Mouse (Mus musculus) effector memory CD4-positive, alpha-beta T cell, adult 7 months (primary cell): ENCODE results near the gene Olfr435. TPM values are rescaled to one million over a fixed set of nuclear protein-coding genes. Genes with fewer than 3 reads are reported as not detected.

Experiments
- polyA plus RNA-seq: library from polyadenylated mRNA; unstranded; fragments of 100-300 nt; shearing (Covaris generic); gene quantifications from one replicate; pipeline ENCODE4 v1.2.1, GENCODE M21; 2017

Gene Olfr435
- polyA plus RNA-seq, result not detected

DNA sequence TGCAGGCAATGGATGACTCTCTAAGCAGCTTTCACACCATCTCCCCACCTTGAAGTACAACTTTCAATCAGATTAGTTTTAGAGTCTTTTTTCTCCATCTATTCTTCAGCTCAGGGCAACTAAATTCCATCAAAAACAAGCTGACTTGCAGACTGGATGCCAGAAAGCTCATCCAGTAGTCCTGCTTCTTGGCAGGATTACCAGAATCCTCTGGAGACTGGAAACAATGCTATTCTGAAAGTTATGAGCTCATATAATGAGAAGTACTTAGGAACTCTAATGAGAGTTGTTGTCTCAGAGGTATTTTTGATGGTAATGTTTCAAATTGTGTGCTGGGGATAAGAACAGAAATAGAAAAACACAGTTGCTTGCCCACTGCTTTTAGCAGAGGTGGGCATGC is at the start of gene Olfr435:
Gene Olfr435, plus strand, starts transcription at position 366 of the 400 bp plus-strand sequence.

DNA sequence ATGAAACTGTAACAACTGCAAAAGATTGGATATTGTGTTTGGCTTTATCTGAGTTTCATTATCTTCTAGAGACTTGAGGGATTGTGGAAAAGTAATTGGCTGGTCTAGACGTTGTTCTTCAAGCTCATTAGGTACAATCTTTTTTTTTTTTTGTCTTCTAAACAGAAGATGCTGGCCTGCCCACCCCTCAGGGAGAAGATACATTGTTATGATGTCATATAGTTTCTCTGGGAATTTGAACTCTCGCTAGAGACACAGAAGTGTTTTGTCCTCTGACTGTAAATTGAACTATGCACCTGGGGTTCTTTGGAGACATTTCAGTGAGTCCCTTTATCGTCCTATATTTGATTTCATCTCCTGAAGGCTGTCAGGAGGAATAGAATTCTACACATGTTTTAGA is 34.0 kb upstream of the Olfr435 start, which contains the start of gene Olfr437:
Gene Olfr437, plus strand, starts transcription at position 301 of the 400 bp plus-strand sequence.

DNA sequence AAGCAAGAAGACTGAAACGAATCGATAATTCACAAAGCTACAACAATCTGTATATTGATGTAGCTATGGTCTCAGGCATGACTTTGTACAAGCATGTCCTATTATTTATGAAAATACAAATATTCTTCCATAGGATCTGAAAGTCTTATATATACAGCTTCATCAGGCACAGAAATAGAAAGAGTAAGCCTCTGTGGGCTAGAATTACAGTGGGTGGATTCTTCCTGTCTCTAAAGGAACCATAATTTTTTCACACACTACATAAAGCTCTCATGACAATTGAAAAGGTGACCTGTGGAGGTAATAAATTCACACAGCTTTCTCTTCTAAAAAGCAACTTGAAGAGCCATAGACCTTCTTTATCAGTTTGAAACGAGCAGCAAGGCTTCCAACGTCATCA is 25.1 kb upstream of the Olfr435 start, which contains the start of gene Olfr13:
Gene Olfr13, plus strand, starts transcription at position 301 of the 400 bp plus-strand sequence.

DNA sequence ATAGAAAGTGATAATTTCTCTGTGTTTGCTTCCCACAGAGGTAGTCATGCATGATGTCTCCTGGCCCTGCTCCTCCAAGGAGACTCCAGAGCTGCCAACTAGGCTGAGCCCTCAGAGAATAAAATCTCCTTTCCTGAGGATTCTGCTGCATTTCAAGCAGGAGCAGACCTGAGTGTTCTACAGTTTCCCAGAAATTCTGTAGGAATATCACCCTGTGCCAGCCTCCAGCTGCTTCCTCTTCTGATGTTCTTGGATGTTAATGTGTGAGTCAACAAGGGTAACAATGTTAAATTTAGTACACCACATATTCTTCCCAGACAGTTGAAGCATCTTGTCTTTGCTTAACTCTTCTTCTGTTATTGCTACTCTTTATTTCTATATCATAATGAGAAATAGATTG is 15.9 kb downstream of the Olfr435 start, which contains the start of gene Olfr434:
Gene Olfr434, plus strand, starts transcription at position 149 of the 400 bp plus-strand sequence.

DNA sequence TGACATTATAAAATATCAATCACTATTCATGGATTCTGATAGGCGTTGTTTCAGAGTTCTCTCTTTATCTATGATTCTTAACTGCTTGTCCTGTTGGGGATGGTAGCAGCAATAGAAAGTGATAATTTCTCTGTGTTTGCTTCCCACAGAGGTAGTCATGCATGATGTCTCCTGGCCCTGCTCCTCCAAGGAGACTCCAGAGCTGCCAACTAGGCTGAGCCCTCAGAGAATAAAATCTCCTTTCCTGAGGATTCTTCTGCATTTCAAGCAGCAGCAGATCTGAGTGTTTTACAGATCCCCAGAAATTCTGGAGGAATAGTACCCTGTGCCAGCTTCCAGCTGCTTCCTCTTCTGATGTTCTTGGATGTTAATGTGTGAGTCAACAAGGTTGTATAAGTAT is 34.3 kb downstream of the Olfr435 start, which contains the start of gene Olfr47:
Gene Olfr47, plus strand, starts transcription at position 275 of the 400 bp plus-strand sequence.

Other genes starting within 250 kb of the Olfr435 start
- not detected for gene Olfr444, start 248.1 kb upstream of the Olfr435 start, polyA plus RNA-seq
- not detected for gene Olfr441, start 90.8 kb upstream of the Olfr435 start, polyA plus RNA-seq
- not detected for gene Olfr237-ps1, start 50.6 kb upstream of the Olfr435 start, polyA plus RNA-seq
- not detected for gene Olfr437, start 33.9 kb upstream of the Olfr435 start, polyA plus RNA-seq
- 0.27 TPM for gene Olfr13, start 25.0 kb upstream of the Olfr435 start, polyA plus RNA-seq
- gene Olfr434, start 15.9 kb downstream of the Olfr435 start, polyA plus RNA-seq, result not detected
- not detected for gene Olfr47, start 34.4 kb downstream of the Olfr435 start, polyA plus RNA-seq
- 0.45 TPM for gene Arhgef5, start 68.4 kb downstream of the Olfr435 start, polyA plus RNA-seq
- gene Nobox, start 112.4 kb downstream of the Olfr435 start, polyA plus RNA-seq, result not detected